Mouse (Mus musculus) G1E (cell line): ENCODE data around the gene Ier3.

Experiments used
- CTCF ChIP-seq: IDR thresholded peaks from 2 replicates; pipeline ENCODE4 v1.5.1; 2012; ENCODE audit warnings: low read depth, low read length, inconsistent platforms, mixed read lengths
- POLR2AphosphoS5 ChIP-seq: IDR thresholded peaks from 2 replicates; pipeline ENCODE4 v1.6.1; 2012; ENCODE audit warnings: low read depth, low read length, inconsistent platforms; ENCODE audit not compliant: insufficient replicate concordance
- TAL1 ChIP-seq: conservative IDR thresholded peaks from 2 replicates; pipeline ENCODE4 v1.6.1; 2012; ENCODE audit warnings: low read depth, low read length, inconsistent platforms, mixed read lengths

- TF ChIP-seq CTCF (no peak), POLR2AphosphoS5 (no peak), TAL1 (no peak)
These were observed 24.6 kb upstream of the Ier3 start for GRCm38 (mm10) chr17:35796835-35797234.
